Mouse (Mus musculus) midbrain, postnatal 0 days (tissue): ENCODE measurements around the gene Xlr4a. TPM values are rescaled to one million over a fixed set of nuclear protein-coding genes. Genes with fewer than 3 reads are reported as not detected.
"Not testable (repeated sequence)": the region's sequence is repeated elsewhere in the genome, so short reads cannot be mapped to it uniquely, and the experiment has no call there.

ENCODE experiments used
- ATAC-seq: fragments of 200-750 bp; cut with Nextera tagmentation; 2 replicates; pipeline ENCODE4 v1.8.0; 2017; ENCODE audit warnings: moderate number of reproducible peaks, mild to moderate bottlenecking, moderate TSS enrichment, moderate library complexity; ENCODE audit not compliant: low FRiP score
- DNase-seq: peaks from one replicate; pipeline ENCODE4 v3.0.0-alpha.2; 2015; ENCODE audit warnings: low spot score
- H3K27ac ChIP-seq: fragments of 300-500 bp; sonication (generic); 2 replicates; pipeline ENCODE4 v1.5.1; 2014; ENCODE audit warnings: low read depth, mild to moderate bottlenecking, low read length, mixed read lengths
- H3K27me3 ChIP-seq: fragments of 300-500 bp; sonication (generic); 2 replicates; pipeline ENCODE4 v1.6.1; 2014; ENCODE audit warnings: low read length, control low read depth, mixed read lengths; ENCODE audit not compliant: insufficient read depth
- H3K36me3 ChIP-seq: fragments of 300-500 bp; sonication (generic); 2 replicates; pipeline ENCODE4 v1.6.1; 2014; ENCODE audit warnings: low read length, control low read depth, mixed read lengths; ENCODE audit not compliant: insufficient read depth
- H3K4me1 ChIP-seq: fragments of 300-500 bp; sonication (generic); 2 replicates; pipeline ENCODE4 v1.6.1; 2014; ENCODE audit warnings: mild to moderate bottlenecking, control low read depth, antibody characterized with exemption, low read length, mixed read lengths; ENCODE audit not compliant: insufficient read depth
- H3K4me2 ChIP-seq: fragments of 300-500 bp; sonication (generic); 2 replicates; pipeline ENCODE4 v1.6.1; 2014; ENCODE audit warnings: low read depth, mild to moderate bottlenecking, low read length, mixed read lengths; ENCODE audit not compliant: poor library complexity, severe bottlenecking
- H3K4me3 ChIP-seq: fragments of 300-500 bp; sonication (generic); 2 replicates; pipeline ENCODE4 v1.5.1; 2014; ENCODE audit warnings: low read depth, mild to moderate bottlenecking, low read length, moderate library complexity
- H3K9ac ChIP-seq: fragments of 300-500 bp; sonication (generic); replicated peaks from 2 replicates; pipeline ENCODE4 v1.6.1; 2014; ENCODE audit warnings: mild to moderate bottlenecking, low read length, moderate library complexity, mixed read lengths; ENCODE audit not compliant: poor library complexity, severe bottlenecking
- H3K9me3 ChIP-seq: fragments of 300-500 bp; sonication (generic); 2 replicates; pipeline ENCODE4 v1.6.1; 2016; ENCODE audit warnings: low read length, control low read depth
- whole genome bisulfite sequencing: fragments of 180-500 bp; shearing (Covaris S2); extraction: QIAGEN DNeasy Blood & Tissue Kit; methylation state at CpG from one replicate; pipeline ENCODE4 v1.1.7; 2014; 5-methylcytosine and 5-hydroxymethylcytosine counted together
- polyA plus RNA-seq: library from polyadenylated mRNA; unstranded; fragments of >200 nt; fragmentation: Nextera tagmentation; extraction: Ambion mirVana; gene quantifications from 2 replicates; pipeline ENCODE4 v1.2.1, GENCODE M21; 2015
- total RNA-seq: library from RNA; depleted of rRNA; stranded (reverse); fragments of >200 nt; gene quantifications from 2 replicates; pipeline ENCODE4 v1.2.3, GENCODE M21; 2014; rRNA removed

Gene Xlr4a
- not detected in 2 replicates for total RNA-seq
- 1.1 TPM in 1 of 2 replicates, not detected in the other for polyA plus RNA-seq

- ATAC-seq, H3K4me1 ChIP-seq, H3K36me3 ChIP-seq, H3K4me2 ChIP-seq, H3K9me3 ChIP-seq, DNase-seq, H3K27me3 ChIP-seq, H3K9ac ChIP-seq, H3K4me3 ChIP-seq, H3K27ac ChIP-seq: not testable (repeated sequence)
- WGBS: 88% methylated on average over 18 of the region's 19 CpGs
Measured at GRCm38 (mm10) chrX:73082267-73083055, at the start of gene Xlr4a. Xlr4a (minus strand) TSS chrX:73082478.

- not testable (repeated sequence) for DNase-seq, H3K36me3 ChIP-seq, H3K4me2 ChIP-seq, H3K27me3 ChIP-seq, H3K4me3 ChIP-seq, H3K9ac ChIP-seq, H3K4me1 ChIP-seq, H3K27ac ChIP-seq, H3K9me3 ChIP-seq
- WGBS: no CpG with 5 or more reads among the region's 12 CpGs
- ATAC-seq: peak; percentile 91
Measured at GRCm38 (mm10) chrX:73122859-73123829, 40.9 kb upstream of the Xlr4a start.

- WGBS: no CpG with 5 or more reads among the region's 7 CpGs
- not testable (repeated sequence) for H3K27me3 ChIP-seq, H3K4me1 ChIP-seq, DNase-seq, H3K4me3 ChIP-seq, H3K9ac ChIP-seq, H3K36me3 ChIP-seq, H3K27ac ChIP-seq, ATAC-seq, H3K9me3 ChIP-seq, H3K4me2 ChIP-seq
Measured at GRCm38 (mm10) chrX:73116747-73117146, 34.5 kb upstream of the Xlr4a start, which contains the start of gene Gm14685. Gm14685 (plus strand) TSS chrX:73117047.

GRCm38 (mm10) chrX:73096941-73097508 is 14.7 kb upstream of the Xlr4a start, which contains the start of gene Xlr3a:
Xlr3a (minus strand) TSS chrX:73097095.
- 74% methylated on average over 13 of the region's 13 CpGs for WGBS
- H3K4me3 ChIP-seq, H3K4me2 ChIP-seq, H3K27ac ChIP-seq, H3K36me3 ChIP-seq, ATAC-seq, H3K9ac ChIP-seq, H3K4me1 ChIP-seq, H3K9me3 ChIP-seq, H3K27me3 ChIP-seq: not testable (repeated sequence)
- peak; percentile 0 for DNase-seq

GRCm38 (mm10) chrX:73066765-73067312 is 15.4 kb downstream of the Xlr4a start:
- not testable (repeated sequence) for H3K9me3 ChIP-seq, H3K4me3 ChIP-seq, H3K36me3 ChIP-seq, H3K27ac ChIP-seq, H3K4me1 ChIP-seq, DNase-seq, ATAC-seq, H3K27me3 ChIP-seq, H3K4me2 ChIP-seq, H3K9ac ChIP-seq
- no CpG with 5 or more reads among the region's 5 CpGs for WGBS
